Mouse (Mus musculus) embryo, embryonic 11 days (tissue): ENCODE data around the gene 4930442H23Rik.
"Not testable (repeated sequence)": the region's sequence is repeated elsewhere in the genome, so short reads cannot be mapped to it uniquely, and the experiment has no call there.

Experiments
- DNase-seq: peaks from one replicate; pipeline ENCODE4 v3.0.0-alpha.2; 2015

The 4930442H23Rik gene

GRCm38 (mm10) chr10:81176466-81177271 is 7.0 kb downstream of the 4930442H23Rik start, which contains the start of gene Eef2:
Eef2 (plus strand) TSS chr10:81176631.
- DNase-seq, result peak; percentile 99

GRCm38 (mm10) chr10:81175936-81176465 is 7.6 kb downstream of the 4930442H23Rik start:
- DNase-seq, result no peak

GRCm38 (mm10) chr10:81175345-81175701 is 8.3 kb downstream of the 4930442H23Rik start:
- DNase-seq, result not testable (repeated sequence)

GRCm38 (mm10) chr10:81174617-81175344 is 8.9 kb downstream of the 4930442H23Rik start:
- peak; percentile 93 for DNase-seq

GRCm38 (mm10) chr10:81173132-81173531 is 10.5 kb downstream of the 4930442H23Rik start:
- peak; percentile 92 for DNase-seq

GRCm38 (mm10) chr10:81169411-81169900 is 14.2 kb downstream of the 4930442H23Rik start:
- DNase-seq, result not testable (repeated sequence)

GRCm38 (mm10) chr10:81168521-81169244 is 15.0 kb downstream of the 4930442H23Rik start:
- DNase-seq, result peak; percentile 91

- DNase-seq, result no peak
Observed at GRCm38 (mm10) chr10:81168087-81168431, 15.6 kb downstream of the 4930442H23Rik start.

GRCm38 (mm10) chr10:81167200-81168086 is 16.2 kb downstream of the 4930442H23Rik start, which contains the start of gene Pias4:
Pias4 (minus strand) TSS chr10:81167923.
- DNase-seq, result peak; percentile 100

- no peak for DNase-seq
Observed at GRCm38 (mm10) chr10:81165118-81165517, 18.5 kb downstream of the 4930442H23Rik start.

- DNase-seq, result no peak
Observed at GRCm38 (mm10) chr10:81162318-81162652, 21.4 kb downstream of the 4930442H23Rik start.

- DNase-seq, result peak; percentile 46
Observed at GRCm38 (mm10) chr10:81161602-81162317, 21.9 kb downstream of the 4930442H23Rik start.

- DNase-seq, result no peak
Observed at GRCm38 (mm10) chr10:81154736-81155135, 28.9 kb downstream of the 4930442H23Rik start.

- no peak for DNase-seq
Observed at GRCm38 (mm10) chr10:81154313-81154712, 29.3 kb downstream of the 4930442H23Rik start.

GRCm38 (mm10) chr10:81152609-81153008 is 31.0 kb downstream of the 4930442H23Rik start:
- DNase-seq, result no peak

- no peak for DNase-seq
Observed at GRCm38 (mm10) chr10:81151261-81151660, 32.4 kb downstream of the 4930442H23Rik start.

- no peak for DNase-seq
Observed at GRCm38 (mm10) chr10:81146296-81146695, 37.4 kb downstream of the 4930442H23Rik start.

- no peak for DNase-seq
Observed at GRCm38 (mm10) chr10:81145778-81146177, 37.9 kb downstream of the 4930442H23Rik start.

- DNase-seq, result no peak
Observed at GRCm38 (mm10) chr10:81145307-81145706, 38.3 kb downstream of the 4930442H23Rik start.

- DNase-seq, result no peak
Observed at GRCm38 (mm10) chr10:81144667-81145066, 39.0 kb downstream of the 4930442H23Rik start.

GRCm38 (mm10) chr10:81143845-81144437 is 39.7 kb downstream of the 4930442H23Rik start:
- DNase-seq, result no peak
